11 mouse cellular contexts compared by ENCODE assay signal in genomic region chr6:140667289-140667906, GRCm38 (mm10). TPM values are rescaled to one million over a fixed set of nuclear protein-coding genes. Genes with fewer than 3 reads are reported as not detected.
DNase-seq lines count a peak whose midpoint lies in the region; ATAC-seq and TF ChIP-seq lines count a peak whose summit lies in the region.
"Had no signal": no experiment of that assay in that cellular context is flagged by ENCODE, and none has a peak within 500 bp of the region (broad histone marks: within the 10 kb centered on the region; RNA-seq: fewer than 3 reads in every experiment).

No protein-coding gene starts in this region.

- 77% methylated on average over 8 of the region's 8 CpGs for WGBS in forebrain, embryonic 15.5 days
- WGBS in forebrain, embryonic 11.5 days, result 92% methylated on average over 8 of the region's 8 CpGs
- WGBS in lung, embryonic 14.5 days, result 70% methylated on average over 8 of the region's 8 CpGs
- 82% methylated on average over 8 of the region's 8 CpGs for WGBS in lung, adult 2 months
- whole genome bisulfite sequencing in embryonic facial prominence, embryonic 15.5 days, result 75% methylated on average over 8 of the region's 8 CpGs
- WGBS in neural tube, embryonic 13.5 days, result 84% methylated on average over 8 of the region's 8 CpGs

- no peaks in the 10 kb centered on the region for H3K36me3 ChIP-seq in forebrain, embryonic 15.5 days
- H3K36me3 ChIP-seq in forebrain, embryonic 11.5 days (ENCODE audit: control insufficient read depth, insufficient read depth, low read length), result no peaks in the 10 kb centered on the region
- no peaks in the 10 kb centered on the region for H3K36me3 ChIP-seq in lung, embryonic 14.5 days (ENCODE audit: insufficient read depth)
- no peaks in the 10 kb centered on the region for H3K36me3 ChIP-seq in embryonic facial prominence, embryonic 15.5 days
- no peaks in the 10 kb centered on the region for H3K36me3 ChIP-seq in neural tube, embryonic 13.5 days

- H3K4me3 ChIP-seq in forebrain, embryonic 15.5 days, result no peak overlapping the region
- no peak overlapping the region for H3K4me3 ChIP-seq in forebrain, embryonic 11.5 days (ENCODE audit: low read depth, low read length)
- H3K4me3 ChIP-seq in lung, embryonic 14.5 days (ENCODE audit: low read depth, low read length), result no peak overlapping the region
- no peak overlapping the region for H3K4me3 ChIP-seq in lung, adult 2 months (replicated peaks; ENCODE audit: extremely low read depth, low read depth, low read length)
- no peak overlapping the region for H3K4me3 ChIP-seq in embryonic facial prominence, embryonic 15.5 days (replicated peaks)
- no peak overlapping the region for H3K4me3 ChIP-seq in neural tube, embryonic 13.5 days

- no peak for TF ChIP-seq POLR2A in lung, adult 2 months (IDR thresholded peaks at IDR 0.05; ENCODE audit: borderline replicate concordance, extremely low read depth, low read depth, low read length)

- H3K4me1 ChIP-seq in forebrain, embryonic 15.5 days, result peaks cover 17% of the 10 kb centered on the region
- no peaks in the 10 kb centered on the region for H3K4me1 ChIP-seq in forebrain, embryonic 11.5 days (replicated peaks; ENCODE audit: control insufficient read depth, insufficient read depth, low read length)
- 0 out of 2 replicates have a peak, but pooled peaks cover 6% of the 10 kb centered on the region for H3K4me1 ChIP-seq in lung, embryonic 14.5 days (ENCODE audit: insufficient read depth)
- no peaks in the 10 kb centered on the region; the same call in 1 of the 2 replicates for H3K4me1 ChIP-seq in lung, adult 2 months (ENCODE audit: control insufficient read depth, insufficient read depth, low read length)
- peaks cover 22% of the 10 kb centered on the region for H3K4me1 ChIP-seq in embryonic facial prominence, embryonic 15.5 days
- H3K4me1 ChIP-seq in neural tube, embryonic 13.5 days (replicated peaks), result peaks cover 22% of the 10 kb centered on the region

- peaks cover 4% of the 10 kb centered on the region; the same call in 1 of the 2 replicates for H3K9me3 ChIP-seq in forebrain, embryonic 15.5 days
- no peaks in the 10 kb centered on the region for H3K9me3 ChIP-seq in forebrain, embryonic 11.5 days (ENCODE audit: control insufficient read depth, low read length)
- 0 out of 2 replicates have a peak, but pooled peaks cover 3% of the 10 kb centered on the region for H3K9me3 ChIP-seq in lung, embryonic 14.5 days (ENCODE audit: low read depth, low read length)
- no peaks in the 10 kb centered on the region for H3K9me3 ChIP-seq in embryonic facial prominence, embryonic 15.5 days (replicated peaks)
- no peaks in the 10 kb centered on the region for H3K9me3 ChIP-seq in neural tube, embryonic 13.5 days

- no peak for DNase-seq in forebrain, embryonic 11.5 days (ENCODE audit: low spot score)
- DNase-seq in lung, embryonic 14.5 days, result peak; percentile 37
- no peak for DNase-seq in lung, adult 2 months
- DNase-seq in ovary, postnatal 10 days (ENCODE audit: low spot score), result no peak
- DNase-seq: layer of hippocampus, adult 9-11 months had no signal

- H3K4me2 ChIP-seq in forebrain, embryonic 15.5 days (replicated peaks), result no peak overlapping the region
- no peak overlapping the region for H3K4me2 ChIP-seq in forebrain, embryonic 11.5 days (ENCODE audit: low read depth, low read length, severe bottlenecking)
- H3K4me2 ChIP-seq in lung, embryonic 14.5 days, result no peak overlapping the region
- no peak overlapping the region for H3K4me2 ChIP-seq in embryonic facial prominence, embryonic 15.5 days (replicated peaks)
- no peak overlapping the region for H3K4me2 ChIP-seq in neural tube, embryonic 13.5 days
- H3K4me2 ChIP-seq: liver, embryonic 11.5 days had no signal

- no peak overlapping the region for H3K9ac ChIP-seq in forebrain, embryonic 15.5 days (replicated peaks)
- no peak overlapping the region for H3K9ac ChIP-seq in forebrain, embryonic 11.5 days (ENCODE audit: low read length)
- no peak overlapping the region for H3K9ac ChIP-seq in lung, embryonic 14.5 days
- no peak overlapping the region for H3K9ac ChIP-seq in embryonic facial prominence, embryonic 15.5 days
- H3K9ac ChIP-seq in neural tube, embryonic 13.5 days, result no peak overlapping the region

- peak overlapping the region; percentile 14; the same call in 1 of the 2 replicates for H3K27ac ChIP-seq in forebrain, embryonic 15.5 days (replicated peaks)
- no peak overlapping the region for H3K27ac ChIP-seq in forebrain, embryonic 11.5 days (ENCODE audit: low read depth, low read length)
- H3K27ac ChIP-seq in lung, embryonic 14.5 days (ENCODE audit: low read depth), result no peak overlapping the region
- H3K27ac ChIP-seq in embryonic facial prominence, embryonic 15.5 days (replicated peaks), result peak overlapping the region; percentile 31; the same call in 1 of the 2 replicates
- peak overlapping the region; percentile 14; the same call in 1 of the 2 replicates for H3K27ac ChIP-seq in neural tube, embryonic 13.5 days (replicated peaks)

- H3K27me3 ChIP-seq in forebrain, embryonic 15.5 days, result no peaks in the 10 kb centered on the region
- H3K27me3 ChIP-seq in forebrain, embryonic 11.5 days (ENCODE audit: control insufficient read depth, insufficient read depth, low read length), result no peaks in the 10 kb centered on the region
- H3K27me3 ChIP-seq in lung, embryonic 14.5 days (ENCODE audit: insufficient read depth, low read length), result no peaks in the 10 kb centered on the region
- no peaks in the 10 kb centered on the region for H3K27me3 ChIP-seq in embryonic facial prominence, embryonic 15.5 days
- no peaks in the 10 kb centered on the region for H3K27me3 ChIP-seq in neural tube, embryonic 13.5 days

- TF ChIP-seq CTCF in lung, embryonic 14.5 days (IDR thresholded peaks at IDR 0.05; ENCODE audit: low read depth), result no peak
- no peak for TF ChIP-seq CTCF in lung, adult 2 months (IDR thresholded peaks at IDR 0.05; ENCODE audit: insufficient read depth, low read length)

- ATAC-seq in forebrain, embryonic 15.5 days (replicated peaks), result peak; percentile 63
- ATAC-seq in forebrain, embryonic 11.5 days (replicated peaks; ENCODE audit: low FRiP score), result no peak
- ATAC-seq in lung, embryonic 14.5 days (ENCODE audit: insufficient read depth), result peak; percentile 37
- ATAC-seq in embryonic facial prominence, embryonic 15.5 days (ENCODE audit: insufficient number of reproducible peaks, low FRiP score, low TSS enrichment, low read depth), result no peak
- ATAC-seq in neural tube, embryonic 13.5 days (ENCODE audit: low read depth), result peak; percentile 44
- no peak for ATAC-seq in activated CD4-positive, CD25-positive, alpha-beta regulatory T cell, adult 4 months
- ATAC-seq: inflammation-experienced regulatory T-cells, adult 6 months had no signal

RNA-seq across cellular contexts. Expression of gene Aebp2, which starts 44.9 kb away (rescaled TPM):
- polyA plus RNA-seq in forebrain, embryonic 15.5 days (2015; fragmentation: Nextera tagmentation; extraction: Ambion mirVana), result 7.5 and 9.0 TPM in 2 replicates
- 15.1 and 15.2 TPM in 2 replicates for polyA plus RNA-seq in forebrain, embryonic 11.5 days (2014; fragmentation: Nextera tagmentation; extraction: Ambion mirVana)
- 13.3 and 15.3 TPM in 2 replicates for polyA plus RNA-seq in lung, embryonic 14.5 days (2014; fragmentation: Nextera tagmentation; extraction: Ambion mirVana)
- 30.3 and 31.7 TPM in 2 replicates for polyA plus RNA-seq in lung, adult 2 months (2012; rRNA removed)
- polyA plus RNA-seq in embryonic facial prominence, embryonic 15.5 days (2015; fragmentation: Nextera tagmentation; extraction: Ambion mirVana), result 13.7 and 15.2 TPM in 2 replicates
- polyA plus RNA-seq in neural tube, embryonic 13.5 days (2015; fragmentation: Nextera tagmentation; extraction: Ambion mirVana), result 6.5 and 8.4 TPM in 2 replicates
- 10 to 100 TPM; 32.1 to 38.6 TPM for polyA plus RNA-seq in activated CD4-positive, CD25-positive, alpha-beta regulatory T cell, adult 4 months (2017; shearing (Covaris generic))

Comparison
In these comparisons a context has a peak if more than half of its experiments do, and no peak if none do; other contexts are left out.
1. ATAC-seq: peak in forebrain, embryonic 15.5 days (single experiment), lung, embryonic 14.5 days (single experiment) and neural tube, embryonic 13.5 days (single experiment); none in forebrain, embryonic 11.5 days (single experiment), embryonic facial prominence, embryonic 15.5 days (single experiment) and activated CD4-positive, CD25-positive, alpha-beta regulatory T cell, adult 4 months (single experiment).
2. H3K27ac ChIP-seq: peak in forebrain, embryonic 15.5 days (single experiment), embryonic facial prominence, embryonic 15.5 days (single experiment) and neural tube, embryonic 13.5 days (single experiment); none in forebrain, embryonic 11.5 days (single experiment) and lung, embryonic 14.5 days (single experiment).